Mouse (Mus musculus) bone marrow macrophage, adult 2 months (primary cell): ENCODE results near the gene Kcnh2. TPM values are rescaled to one million over a fixed set of nuclear protein-coding genes. Genes with fewer than 3 reads are reported as not detected.
A peak's percentile ranks its signal among the peaks of the same experiment; 100 is the strongest.

ENCODE experiments used
- H3K27ac ChIP-seq: 2 replicates; pipeline ENCODE4 v1.5.1; 2012; ENCODE audit warnings: low read depth, low read length; ENCODE audit not compliant: insufficient read depth
- H3K4me1 ChIP-seq: 2 replicates; pipeline ENCODE4 v1.6.1; 2012; ENCODE audit warnings: low read length; ENCODE audit not compliant: control insufficient read depth, insufficient read depth
- H3K4me3 ChIP-seq: 2 replicates; pipeline ENCODE4 v1.5.1; 2012; ENCODE audit warnings: mild to moderate bottlenecking, low read length, moderate library complexity; ENCODE audit not compliant: insufficient read depth
- CTCF ChIP-seq: IDR thresholded peaks from 2 replicates; pipeline ENCODE4 v1.5.1; 2012; ENCODE audit warnings: low read depth, mild to moderate bottlenecking, low read length, moderate library complexity
- POLR2A ChIP-seq: IDR thresholded peaks from 2 replicates; pipeline ENCODE4 v1.6.1; 2012; ENCODE audit warnings: mild to moderate bottlenecking, low read depth, low read length, borderline replicate concordance
- polyA plus RNA-seq: library from polyadenylated mRNA; stranded (reverse); fragments of >200 nt; gene quantifications from 2 replicates; pipeline ENCODE4 v1.2.4, GENCODE M21; 2012; ENCODE audit not compliant: missing spikeins, insufficient read depth, insufficient read length

The Kcnh2 gene
- polyA plus RNA-seq, 1 experiment = not detected

DNA sequence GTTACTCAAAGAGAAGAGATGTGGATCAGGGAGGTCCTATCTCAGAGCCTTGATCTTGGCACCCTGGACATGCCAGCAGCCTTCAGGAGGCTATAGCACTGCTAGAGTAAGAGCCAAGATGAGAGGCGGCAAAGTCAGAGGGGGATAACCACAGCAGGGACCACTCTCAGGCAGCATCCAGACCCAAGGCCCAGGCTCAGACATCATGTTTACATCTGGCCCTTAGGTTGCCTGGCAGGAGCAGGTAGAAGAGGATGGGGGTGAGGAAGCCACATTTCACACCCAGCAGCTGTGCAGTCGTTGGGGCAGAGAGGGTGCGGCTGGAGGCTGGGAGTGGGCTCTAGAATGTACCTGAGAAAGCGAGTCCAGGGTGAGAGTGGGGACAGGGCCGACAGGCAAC, 30.5 kb downstream of the Kcnh2 start:
- H3K27ac ChIP-seq = no peak overlapping the region
- TF ChIP-seq POLR2A (no peak), CTCF (no peak)

DNA sequence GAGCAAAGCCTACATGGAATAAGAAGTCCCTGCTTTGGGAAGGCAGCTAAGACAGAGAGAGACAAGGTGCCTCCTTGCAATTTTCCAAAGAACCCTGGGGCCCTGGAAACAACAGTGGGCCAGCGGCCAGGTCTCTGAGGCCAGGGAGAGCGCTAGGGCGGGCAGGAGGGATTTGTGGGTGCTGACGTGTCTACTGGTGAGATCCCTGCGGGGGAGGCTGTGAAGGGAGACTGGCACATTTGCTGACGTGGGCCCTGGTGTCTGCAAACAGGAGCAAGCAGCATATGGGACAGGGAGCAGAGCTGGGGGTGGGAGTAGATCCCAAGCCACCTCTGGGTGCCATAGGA, 31.0 kb downstream of the Kcnh2 start:
- Histone ChIP-seq H3K27ac (no peak overlapping the region), H3K4me1 (no peaks in the 10 kb centered on the region), H3K4me3 (no peak overlapping the region)
- TF ChIP-seq POLR2A (no peak), CTCF (no peak)

More for the DNA sequence above, 30.5 kb downstream of the Kcnh2 start:
- Histone ChIP-seq H3K4me3 (no peak overlapping the region), H3K4me1 (no peaks in the 10 kb centered on the region)

DNA sequence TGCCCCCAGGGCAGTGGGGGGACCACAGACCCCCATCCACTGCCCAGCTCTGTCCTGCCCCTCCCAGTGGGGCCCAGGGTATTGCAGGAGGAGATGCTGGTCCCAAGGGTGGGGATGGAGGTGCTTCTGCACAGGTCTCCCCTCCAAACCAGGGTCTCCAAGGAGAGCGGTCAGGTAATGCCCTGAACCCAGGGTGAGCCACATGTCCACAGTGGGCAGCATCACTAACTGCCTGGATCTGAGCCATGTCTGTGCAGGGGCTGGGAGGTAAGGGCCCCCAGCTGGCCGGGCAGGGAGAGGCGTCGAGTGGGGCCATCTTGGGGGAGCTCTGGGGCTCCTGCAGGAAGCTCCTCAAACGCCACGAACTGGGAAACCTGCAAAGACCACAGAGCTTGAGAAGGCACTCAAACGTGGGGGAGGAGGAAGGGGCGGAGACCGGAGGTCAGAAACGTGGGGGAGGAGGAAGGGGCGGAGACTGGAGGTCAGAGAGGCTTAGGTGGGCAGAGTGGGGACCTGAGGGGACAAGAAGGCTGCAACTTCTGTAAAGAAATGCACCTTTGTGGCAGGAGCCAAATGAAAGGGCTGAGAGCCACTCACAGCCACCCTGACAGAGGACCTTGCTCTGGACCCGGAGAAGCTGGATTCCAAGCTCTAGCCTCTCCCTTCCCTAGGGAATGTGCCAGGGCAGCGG, 31.5 kb downstream of the Kcnh2 start:
- Histone ChIP-seq H3K4me1 (no peaks in the 10 kb centered on the region), H3K27ac (no peak overlapping the region), H3K4me3 (no peak overlapping the region)
- TF ChIP-seq POLR2A = no peak
- no peak for TF ChIP-seq CTCF

DNA sequence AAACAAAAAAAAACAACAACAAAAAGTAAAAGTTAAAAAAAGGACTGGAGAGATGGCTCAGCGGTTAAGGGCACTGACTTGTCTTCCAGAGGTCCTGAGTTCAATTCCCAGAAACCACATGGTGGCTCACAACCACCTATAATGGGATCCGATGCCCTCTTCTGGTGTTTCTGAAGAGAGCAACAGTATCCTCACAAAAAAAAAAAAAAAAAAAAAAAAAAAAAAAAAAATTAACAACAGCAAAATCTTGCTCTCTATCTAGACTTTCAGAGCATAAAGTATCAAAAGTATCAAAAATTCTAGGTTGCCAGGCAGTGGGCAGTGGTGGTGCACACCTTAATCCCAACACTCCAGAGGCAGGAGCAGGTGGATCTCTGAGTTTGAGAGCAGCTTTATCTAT, 42.2 kb downstream of the Kcnh2 start:
- Histone ChIP-seq H3K4me1 (no peaks in the 10 kb centered on the region), H3K27ac (no peak overlapping the region), H3K4me3 (no peak overlapping the region)
- TF ChIP-seq CTCF = no peak
- no peak for TF ChIP-seq POLR2A

DNA sequence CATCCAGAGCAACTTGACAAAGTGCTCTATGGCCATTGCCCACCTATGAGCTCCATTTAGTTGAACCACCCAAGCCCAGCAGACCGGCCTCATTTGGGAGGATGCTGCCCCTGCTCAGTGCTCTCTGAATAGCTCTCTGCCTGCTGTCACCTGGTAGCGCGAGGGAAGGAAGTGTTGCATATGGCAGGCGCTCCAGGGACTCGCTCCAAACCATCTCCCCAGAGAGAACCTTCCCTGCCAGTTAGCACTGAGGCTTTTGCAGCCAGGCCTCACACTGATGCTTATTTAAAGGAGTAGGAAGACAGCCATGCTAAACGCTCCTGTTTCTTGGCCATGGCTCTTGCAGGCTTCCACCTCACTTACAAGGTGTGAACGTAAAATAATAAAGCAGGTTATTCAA, 42.8 kb downstream of the Kcnh2 start:
- no peak overlapping the region for H3K27ac ChIP-seq
- TF ChIP-seq CTCF (no peak), POLR2A (no peak)
- H3K4me1 ChIP-seq = no peaks in the 10 kb centered on the region
- no peak overlapping the region for H3K4me3 ChIP-seq

DNA sequence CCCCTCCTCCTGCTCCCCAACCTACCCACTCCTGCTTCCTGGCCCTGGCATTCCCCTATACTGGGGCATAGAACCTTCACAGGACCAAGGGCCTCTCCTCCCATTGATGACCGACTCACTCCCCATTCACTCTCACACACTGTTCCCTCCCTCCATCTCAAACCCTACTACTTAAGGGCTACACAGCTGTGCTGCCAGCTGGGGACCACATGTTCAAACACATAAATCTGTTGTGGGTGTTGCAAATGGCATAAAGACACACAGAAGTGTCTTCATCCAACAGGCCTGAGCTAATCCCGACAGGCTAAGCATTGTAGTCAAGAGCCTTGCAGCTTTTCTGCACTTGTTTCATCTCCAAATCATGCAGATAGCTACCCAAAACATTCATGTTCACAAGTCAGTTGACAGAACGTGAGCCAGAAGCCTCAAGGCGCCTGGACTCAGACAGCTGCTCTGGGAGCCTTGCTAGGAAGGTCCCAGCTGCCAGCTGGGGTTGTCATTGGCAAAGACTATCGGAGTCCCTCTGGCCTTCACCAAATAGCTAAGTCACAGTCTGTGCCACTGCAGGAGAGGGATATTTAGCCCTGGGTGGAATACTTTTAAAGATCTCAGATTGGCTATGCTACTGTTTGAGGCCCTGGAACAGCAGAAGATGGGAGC, 44.2 kb downstream of the Kcnh2 start:
- no peak for TF ChIP-seq CTCF
- no peak for TF ChIP-seq POLR2A
- Histone ChIP-seq H3K27ac (no peak overlapping the region), H3K4me3 (no peak overlapping the region), H3K4me1 (peaks cover 4% of the 10 kb centered on the region; the same call in 1 of the 2 replicates)

DNA sequence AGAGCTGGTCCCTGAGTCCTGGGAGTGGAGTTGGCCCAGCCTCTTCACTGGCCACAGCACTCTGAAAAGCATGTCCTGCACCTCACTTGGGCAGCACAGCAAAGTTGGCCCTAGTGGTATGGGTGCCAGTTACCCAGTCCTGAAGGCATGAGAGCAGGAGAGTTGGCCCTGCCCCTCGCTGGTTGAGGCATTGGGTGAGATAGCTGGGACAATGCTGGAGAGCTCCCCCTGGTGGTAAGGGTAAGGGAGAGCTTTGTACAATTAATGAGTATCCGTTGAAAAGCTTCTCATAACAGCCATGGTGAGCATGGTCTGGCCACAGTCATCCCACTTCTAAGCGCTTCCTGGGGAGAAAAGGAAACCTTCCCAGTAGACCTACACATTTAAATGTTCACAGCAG, 48.2 kb downstream of the Kcnh2 start:
- Histone ChIP-seq H3K4me3 (no peak overlapping the region), H3K4me1 (peaks cover 4% of the 10 kb centered on the region; the same call in 1 of the 2 replicates)
- TF ChIP-seq CTCF (peak; percentile 79), POLR2A (no peak)

DNA sequence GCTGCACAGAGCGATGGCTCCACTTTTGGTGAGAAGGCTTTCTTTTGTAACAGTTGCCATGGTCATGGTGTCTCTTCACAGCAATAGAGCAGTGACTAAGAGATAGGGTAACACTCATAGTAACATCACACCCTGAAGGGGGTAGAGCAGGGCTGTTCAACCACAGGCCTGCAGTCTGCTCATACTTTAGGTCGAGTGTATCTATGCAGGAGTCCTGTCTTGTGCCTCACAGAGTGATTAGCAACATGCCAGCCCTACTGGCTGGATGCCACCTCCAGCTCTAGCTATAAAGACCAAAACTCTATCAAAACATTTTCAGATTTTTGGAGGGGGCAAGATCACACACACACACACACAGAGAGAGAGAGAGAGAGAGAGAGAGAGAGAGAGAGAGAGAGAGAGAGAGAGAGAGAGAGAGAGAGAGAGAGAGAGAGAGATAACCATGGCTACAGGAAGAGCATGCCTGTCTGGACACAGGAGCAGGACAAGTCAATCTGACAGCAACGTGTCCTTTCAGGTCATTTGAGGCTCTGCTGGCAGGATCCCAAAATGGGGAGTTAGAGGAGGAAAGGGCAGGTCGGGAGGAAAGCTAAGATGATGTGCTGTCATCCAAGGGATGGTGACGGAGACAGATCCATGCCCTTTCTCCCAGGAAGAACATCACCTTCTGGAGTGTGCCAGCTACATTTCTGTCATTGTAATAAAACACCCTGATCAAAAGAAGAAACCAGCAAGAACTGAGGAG, 51.4 kb downstream of the Kcnh2 start:
- no peak overlapping the region for H3K4me3 ChIP-seq
- peaks cover 4% of the 10 kb centered on the region; the same call in 1 of the 2 replicates for H3K4me1 ChIP-seq
- H3K27ac ChIP-seq = no peak overlapping the region
- no peak for TF ChIP-seq POLR2A
- TF ChIP-seq CTCF = no peak

More for the DNA sequence above, 48.2 kb downstream of the Kcnh2 start:
- H3K27ac ChIP-seq = no peak overlapping the region

DNA sequence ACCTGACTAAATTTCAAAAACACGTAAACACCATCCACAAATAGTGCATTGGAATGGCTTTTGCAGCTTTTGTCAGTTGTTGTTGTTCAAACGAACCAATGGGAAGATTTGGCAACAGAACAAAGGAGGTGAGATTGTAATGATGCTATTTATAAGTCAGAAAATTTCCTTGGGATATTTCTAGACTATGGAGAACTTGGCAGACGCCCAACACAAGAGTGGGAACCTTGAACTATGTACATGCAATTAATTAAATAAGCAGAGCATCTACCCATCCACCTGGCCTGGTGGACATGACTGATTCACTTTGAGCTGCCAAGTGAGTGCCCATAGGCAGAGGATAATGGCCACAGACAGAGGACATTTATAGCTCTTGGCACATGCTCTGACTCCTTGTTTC, 59.5 kb downstream of the Kcnh2 start:
- no peak overlapping the region for H3K27ac ChIP-seq
- no peak overlapping the region for H3K4me3 ChIP-seq
- peaks cover 11% of the 10 kb centered on the region for H3K4me1 ChIP-seq
- TF ChIP-seq CTCF (no peak), POLR2A (no peak)
